Mouse (Mus musculus) heart, postnatal 0 days (tissue): ENCODE results near the gene Kbtbd12.

ENCODE experiments used
- CTCF ChIP-seq: IDR thresholded peaks from 2 replicates; pipeline ENCODE4 v1.5.1; 2016; ENCODE audit warnings: antibody characterized with exemption, control low read depth, low read depth
- EP300 ChIP-seq: IDR thresholded peaks from 2 replicates; pipeline ENCODE4 v1.6.1; 2016; ENCODE audit warnings: antibody characterized with exemption, low read depth

DNA sequence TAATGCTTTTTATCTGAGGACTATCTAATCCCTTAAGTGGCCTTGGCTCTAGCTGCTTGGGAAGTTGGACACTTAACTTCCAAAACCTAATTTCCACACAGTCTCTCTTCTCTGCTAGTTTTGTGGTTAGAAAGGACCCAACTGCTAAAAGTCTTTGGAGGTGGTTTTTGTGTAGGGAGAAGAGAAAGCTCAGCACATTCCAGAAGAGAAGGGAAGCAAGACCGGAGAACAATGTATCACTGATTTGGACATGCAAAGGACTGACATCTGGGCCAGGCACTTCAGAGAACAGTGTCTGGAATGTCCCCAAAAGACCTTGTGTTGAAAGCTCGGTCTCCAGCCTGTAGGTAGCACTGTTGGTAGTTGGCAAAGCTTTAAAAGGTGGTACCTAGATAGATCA, 40.0 kb upstream of the Kbtbd12 start:
- TF ChIP-seq CTCF (no peak), EP300 (no peak)
